Mouse (Mus musculus): ENCODE data around the gene Gm11146. TPM values are rescaled to one million over a fixed set of nuclear protein-coding genes. Genes with fewer than 3 reads are reported as not detected.

Gm11146 gene
- total and polyA plus RNA-seq, 3 experiments = not detected

GRCm38 (mm10) chr16:77596556-77596955, 5.3 kb downstream of the Gm11146 start:
- no peaks in the 10 kb centered on the region for H3K9me3 ChIP-seq (replicated peaks; ENCODE audit: insufficient read depth, low read length)
- DNase-seq (ENCODE audit: low read depth, low spot score) = no peak
- H3K4me1 ChIP-seq (ENCODE audit: control insufficient read depth in 1 of 2, insufficient read depth in 2 of 2, low read length in 2 of 2) = no peaks in the 10 kb centered on the region
- no peak overlapping the region for H3K9ac ChIP-seq (ENCODE audit: control insufficient read depth, low read depth, low read length, poor library complexity, severe bottlenecking)
- H3K36me3 ChIP-seq (ENCODE audit: control insufficient read depth in 1 of 2, insufficient read depth in 2 of 2, low read length in 2 of 2) = no peaks in the 10 kb centered on the region
- no peak overlapping the region for H3K4me3 ChIP-seq (ENCODE audit: control insufficient read depth in 1 of 2, insufficient read depth in 1 of 2, low read depth in 2 of 2, low read length in 2 of 2)
- no peak for TF ChIP-seq ZMIZ1 (IDR thresholded peaks at IDR 0.05; ENCODE audit: low read depth, low read length)
- no peak for TF ChIP-seq RAD21 (IDR thresholded peaks at IDR 0.05; ENCODE audit: low read depth, low read length)
- no peak for TF ChIP-seq POLR2A (IDR thresholded peaks at IDR 0.05; ENCODE audit: control insufficient read depth in 1 of 2, insufficient read depth in 1 of 2, low read depth in 1 of 2, low read length in 2 of 2, poor library complexity in 1 of 2)
- TF ChIP-seq ZC3H11A (IDR thresholded peaks at IDR 0.05; ENCODE audit: low read depth, low read length) = no peak
- TF ChIP-seq HCFC1 (IDR thresholded peaks at IDR 0.05; ENCODE audit: low read depth, low read length) = no peak
- TF ChIP-seq MXI1 (IDR thresholded peaks at IDR 0.05; ENCODE audit: low read depth, low read length) = no peak
- no peaks in the 10 kb centered on the region for H3K79me2 ChIP-seq (ENCODE audit: control insufficient read depth, insufficient read depth, low read length, poor library complexity)
- no peak overlapping the region for H3K27ac ChIP-seq (ENCODE audit: control insufficient read depth, low read depth, low read length)
- no peaks in the 10 kb centered on the region for H3K27me3 ChIP-seq (ENCODE audit: control insufficient read depth in 1 of 2, insufficient read depth in 2 of 2, low read length in 2 of 2)

GRCm38 (mm10) chr16:77595661-77596060, 6.2 kb downstream of the Gm11146 start:
- Histone ChIP-seq H3K27ac (ENCODE audit: control insufficient read depth, low read depth, low read length) (no peak overlapping the region), H3K79me2 (ENCODE audit: control insufficient read depth, insufficient read depth, low read length, poor library complexity) (no peaks in the 10 kb centered on the region), H3K27me3 (ENCODE audit: control insufficient read depth in 1 of 2, insufficient read depth in 2 of 2, low read length in 2 of 2) (no peaks in the 10 kb centered on the region), H3K4me3 (ENCODE audit: control insufficient read depth in 1 of 2, insufficient read depth in 1 of 2, low read depth in 2 of 2, low read length in 2 of 2) (no peak overlapping the region), H3K9me3 (replicated peaks; ENCODE audit: insufficient read depth, low read length) (no peaks in the 10 kb centered on the region), H3K36me3 (ENCODE audit: control insufficient read depth in 1 of 2, insufficient read depth in 2 of 2, low read length in 2 of 2) (no peaks in the 10 kb centered on the region), H3K9ac (ENCODE audit: control insufficient read depth, low read depth, low read length, poor library complexity, severe bottlenecking) (no peak overlapping the region), H3K4me1 (ENCODE audit: control insufficient read depth in 1 of 2, insufficient read depth in 2 of 2, low read length in 2 of 2) (no peaks in the 10 kb centered on the region)
- no peak for DNase-seq (ENCODE audit: low read depth, low spot score)
- no peak for TF ChIP-seq ZNF384 (IDR thresholded peaks at IDR 0.05; ENCODE audit: low read depth, low read length)
- TF ChIP-seq MAZ (IDR thresholded peaks at IDR 0.05; ENCODE audit: low read depth, low read length) = no peak
- TF ChIP-seq ETS1 (IDR thresholded peaks at IDR 0.05; ENCODE audit: low read depth, low read length) = no peak

GRCm38 (mm10) chr16:77594553-77594952, 7.3 kb downstream of the Gm11146 start:
- no peak for DNase-seq (ENCODE audit: low read depth, low spot score)
- H3K36me3 ChIP-seq (ENCODE audit: control insufficient read depth in 1 of 2, insufficient read depth in 2 of 2, low read length in 2 of 2) = no peaks in the 10 kb centered on the region
- no peak overlapping the region for H3K9ac ChIP-seq (ENCODE audit: control insufficient read depth, low read depth, low read length, poor library complexity, severe bottlenecking)
- H3K4me1 ChIP-seq (ENCODE audit: control insufficient read depth in 1 of 2, insufficient read depth in 2 of 2, low read length in 2 of 2) = no peaks in the 10 kb centered on the region
- H3K27me3 ChIP-seq (ENCODE audit: control insufficient read depth in 1 of 2, insufficient read depth in 2 of 2, low read length in 2 of 2) = no peaks in the 10 kb centered on the region
- no peak overlapping the region for H3K27ac ChIP-seq (ENCODE audit: control insufficient read depth, low read depth, low read length)
- H3K4me3 ChIP-seq (ENCODE audit: control insufficient read depth in 1 of 2, insufficient read depth in 1 of 2, low read depth in 2 of 2, low read length in 2 of 2) = no peak overlapping the region
- TF ChIP-seq CHD1 (IDR thresholded peaks at IDR 0.05; ENCODE audit: low read depth, low read length) (no peak), MEF2A (IDR thresholded peaks at IDR 0.05; ENCODE audit: extremely low read depth, insufficient replicate concordance, low read depth, low read length, poor library complexity, severe bottlenecking) (no peak), ZKSCAN1 (IDR thresholded peaks at IDR 0.05; ENCODE audit: low read depth, low read length) (no peak), TBP (IDR thresholded peaks at IDR 0.05; ENCODE audit: low read depth, low read length) (no peak), MYC (IDR thresholded peaks at IDR 0.05; ENCODE audit: low read depth, low read length) (no peak), USF1 (IDR thresholded peaks at IDR 0.05; ENCODE audit: low read depth, low read length) (no peak), USF2 (IDR thresholded peaks at IDR 0.05; ENCODE audit: borderline replicate concordance in 1 of 2, insufficient read depth in 1 of 2, low read depth in 1 of 2, low read length in 2 of 2) (no peak), TCF12 (IDR thresholded peaks at IDR 0.05; ENCODE audit: low read depth, low read length) (no peak)
- no peaks in the 10 kb centered on the region for H3K79me2 ChIP-seq (ENCODE audit: control insufficient read depth, insufficient read depth, low read length, poor library complexity)
- H3K9me3 ChIP-seq (replicated peaks; ENCODE audit: insufficient read depth, low read length) = no peaks in the 10 kb centered on the region

All from MEL (cell line).